Mouse (Mus musculus): ENCODE measurements around the gene Armcx6. TPM values are rescaled to one million over a fixed set of nuclear protein-coding genes. Genes with fewer than 3 reads are reported as not detected.
"Not testable (repeated sequence)": the region's sequence is repeated elsewhere in the genome, so short reads cannot be mapped to it uniquely, and the experiment has no call there.

Armcx6 gene
- 19.5 and 22.1 TPM in 2 replicates for polyA plus RNA-seq (2014; fragmentation: Nextera tagmentation; extraction: Ambion mirVana)

DNA sequence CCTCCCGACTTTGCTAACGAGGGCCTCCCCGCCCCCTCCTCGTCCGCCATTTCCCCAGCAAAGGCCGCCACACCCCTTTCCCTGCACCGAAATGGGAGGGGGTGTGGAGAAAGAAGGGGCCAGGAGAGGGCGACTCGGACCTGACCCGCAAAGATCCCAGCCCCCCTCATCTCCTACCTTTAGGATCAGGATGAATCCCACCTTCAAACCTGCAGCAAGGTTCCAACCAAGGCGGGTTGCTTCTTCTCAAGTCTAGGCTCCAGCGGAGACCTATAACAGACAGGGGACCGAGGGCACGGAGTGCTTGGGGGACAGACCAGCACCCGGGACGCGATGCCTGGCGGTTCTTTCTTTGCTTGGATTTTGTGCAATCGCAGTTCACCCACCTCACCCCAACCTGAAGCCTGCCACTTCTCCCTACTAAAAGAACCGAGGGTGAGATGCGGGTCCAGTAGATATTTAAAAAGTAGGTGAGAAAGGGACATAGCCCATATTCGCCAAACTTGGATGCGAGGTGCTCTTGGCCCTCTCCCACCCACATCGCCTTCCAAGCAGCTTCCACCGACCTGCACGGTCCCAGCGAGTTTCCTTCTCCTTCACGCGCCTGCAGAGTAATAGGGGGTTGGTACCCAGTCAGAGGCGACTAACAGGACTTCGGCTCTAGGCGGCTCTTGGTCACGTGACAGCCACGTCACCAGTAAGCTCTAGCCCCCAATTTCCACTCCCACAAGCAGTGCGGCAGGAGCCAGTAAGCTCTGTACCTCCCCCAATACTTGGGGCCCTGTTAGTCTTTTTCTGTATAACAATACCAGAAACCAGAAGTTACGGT, at the start of gene Armcx6:
TSS of gene Armcx6 (minus strand) at position 654 of the 829 bp plus-strand sequence.
- Histone ChIP-seq H3K9ac (peak within 1 kb of the TSS; percentile 64), H3K4me2 (peak within 1 kb of the TSS; percentile 64), H3K4me1 (ENCODE audit: insufficient read depth) (no peaks in the 10 kb centered on the region), H3K4me3 (ENCODE audit: low read depth, low read length) (peak within 1 kb of the TSS; percentile 52), H3K27ac (ENCODE audit: low read depth) (peak within 1 kb of the TSS; percentile 78), H3K27me3 (ENCODE audit: insufficient read depth, low read length) (0 out of 2 replicates have a peak, but pooled peaks cover 4% of the 10 kb centered on the region), H3K36me3 (ENCODE audit: insufficient read depth) (no peaks in the 10 kb centered on the region), H3K9me3 (ENCODE audit: low read depth, low read length) (no peaks in the 10 kb centered on the region)
- ATAC-seq (ENCODE audit: insufficient read depth): peak; percentile 94
- TF ChIP-seq CTCF (IDR thresholded peaks at IDR 0.05; ENCODE audit: low read depth): peak; percentile 32; the same call in 1 of the 2 replicates
- 9% methylated on average over 32 of the region's 36 CpGs for WGBS
- peak; percentile 89 for DNase-seq

DNA sequence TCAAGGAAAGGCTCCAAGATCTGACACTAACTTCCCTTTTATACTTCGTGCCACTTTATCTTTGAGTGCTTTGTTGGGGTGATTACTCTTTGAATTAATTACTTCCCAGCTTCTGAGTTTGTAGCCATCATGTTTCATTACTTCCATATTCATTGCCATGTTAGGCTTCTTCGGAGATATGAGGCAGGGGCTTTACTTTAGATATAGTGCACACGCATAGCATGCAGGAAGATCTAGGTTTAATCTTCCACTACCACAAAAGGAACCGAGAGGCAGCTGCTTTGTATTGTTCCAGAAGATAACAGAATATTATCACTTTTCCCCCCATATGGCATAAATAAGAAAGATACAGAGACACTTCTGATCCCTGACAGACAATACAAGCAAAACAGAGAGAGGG, 36.5 kb upstream of the Armcx6 start:
- Histone ChIP-seq H3K9me3 (ENCODE audit: low read depth, low read length) (no peaks in the 10 kb centered on the region), H3K27me3 (ENCODE audit: insufficient read depth, low read length) (no peaks in the 10 kb centered on the region), H3K36me3 (ENCODE audit: insufficient read depth) (no peaks in the 10 kb centered on the region), H3K4me3 (ENCODE audit: low read depth, low read length) (no peak overlapping the region), H3K9ac (no peak overlapping the region), H3K4me2 (no peak overlapping the region), H3K27ac (ENCODE audit: low read depth) (no peak overlapping the region), H3K4me1 (ENCODE audit: insufficient read depth) (no peaks in the 10 kb centered on the region)
- no peak for TF ChIP-seq CTCF (IDR thresholded peaks at IDR 0.05; ENCODE audit: low read depth)
- ATAC-seq (ENCODE audit: insufficient read depth): no peak
- 60% methylated on average over 4 of the region's 4 CpGs for WGBS
- no peak for DNase-seq

DNA sequence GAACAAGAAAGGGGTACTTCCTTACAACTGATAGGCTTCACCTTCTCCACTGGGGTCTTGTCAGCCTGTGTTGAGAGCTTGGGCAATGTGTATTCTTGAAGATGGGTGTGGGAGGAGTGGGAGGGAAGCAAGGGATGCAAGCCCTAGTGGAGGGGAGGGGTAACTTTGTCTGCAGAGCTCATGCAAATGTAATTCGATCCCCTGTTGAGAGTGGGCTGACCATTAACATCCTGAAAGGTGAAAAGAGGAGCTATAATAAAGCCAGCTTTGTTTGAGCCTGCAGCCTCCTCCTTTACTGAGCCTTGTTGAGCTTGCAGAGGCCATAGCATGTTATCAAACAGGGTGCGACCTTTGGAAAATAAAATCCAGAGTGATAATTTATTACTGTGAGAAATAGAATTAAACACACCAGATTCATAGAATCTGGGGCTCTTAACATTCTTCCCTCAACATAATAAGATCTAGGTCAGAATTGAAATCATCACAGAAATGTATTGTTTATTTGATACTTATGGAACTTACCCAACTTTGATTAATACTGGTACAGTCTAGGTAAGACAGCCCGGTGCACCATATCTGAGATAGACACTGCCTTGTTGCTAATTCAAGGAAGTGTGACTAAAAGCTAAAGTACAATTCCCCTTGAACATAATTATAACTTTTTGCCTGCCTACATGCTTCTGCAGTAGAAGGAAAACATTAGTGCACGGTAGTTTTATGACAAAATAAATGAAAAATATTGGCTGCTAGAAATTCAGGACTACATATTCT, 12.4 kb upstream of the Armcx6 start:
- DNase-seq; H3K36me3 ChIP-seq (ENCODE audit: insufficient read depth); H3K9ac ChIP-seq; H3K27ac ChIP-seq (ENCODE audit: low read depth); H3K27me3 ChIP-seq (ENCODE audit: insufficient read depth, low read length); H3K9me3 ChIP-seq (ENCODE audit: low read depth, low read length); H3K4me3 ChIP-seq (ENCODE audit: low read depth, low read length); H3K4me1 ChIP-seq (ENCODE audit: insufficient read depth); H3K4me2 ChIP-seq: not testable (repeated sequence)
- WGBS: 39% methylated on average over 3 of the region's 4 CpGs
- peak; percentile 71; the same call in 1 of the 2 replicates for ATAC-seq (ENCODE audit: insufficient read depth)

GRCm38 (mm10) chrX:134757293-134757995, 6.2 kb upstream of the Armcx6 start:
- Histone ChIP-seq H3K4me1 (ENCODE audit: insufficient read depth) (no peaks in the 10 kb centered on the region), H3K27me3 (ENCODE audit: insufficient read depth, low read length) (no peaks in the 10 kb centered on the region), H3K36me3 (ENCODE audit: insufficient read depth) (no peaks in the 10 kb centered on the region), H3K27ac (ENCODE audit: low read depth) (peak overlapping the region; percentile 82; the same call in 1 of the 2 replicates), H3K9ac (peak overlapping the region; percentile 66), H3K4me3 (ENCODE audit: low read depth, low read length) (peak overlapping the region; percentile 48), H3K9me3 (ENCODE audit: low read depth, low read length) (no peaks in the 10 kb centered on the region), H3K4me2 (peak overlapping the region; percentile 58)
- 14% methylated on average over 13 of the region's 13 CpGs for WGBS
- no peak for TF ChIP-seq CTCF (IDR thresholded peaks at IDR 0.05; ENCODE audit: low read depth)
- ATAC-seq (ENCODE audit: insufficient read depth): no peak
- DNase-seq: no peak

- Histone ChIP-seq H3K36me3 (ENCODE audit: insufficient read depth) (no peaks in the 10 kb centered on the region), H3K27ac (ENCODE audit: low read depth) (peak within 1 kb of the TSS; percentile 82), H3K9me3 (ENCODE audit: low read depth, low read length) (no peaks in the 10 kb centered on the region), H3K27me3 (ENCODE audit: insufficient read depth, low read length) (no peaks in the 10 kb centered on the region), H3K4me3 (ENCODE audit: low read depth, low read length) (peak within 1 kb of the TSS; percentile 48), H3K4me1 (ENCODE audit: insufficient read depth) (no peaks in the 10 kb centered on the region), H3K9ac (peak within 1 kb of the TSS; percentile 66), H3K4me2 (peak within 1 kb of the TSS; percentile 58)
- TF ChIP-seq CTCF (IDR thresholded peaks at IDR 0.05; ENCODE audit: low read depth): no peak
- peak; percentile 94 for ATAC-seq (ENCODE audit: insufficient read depth)
- DNase-seq: peak; percentile 86
- 12% methylated on average over 45 of the region's 46 CpGs for WGBS
Observed at GRCm38 (mm10) chrX:134756434-134757292, 5.4 kb upstream of the Armcx6 start, which contains the start of gene Armcx3. Gene Armcx3, plus strand, starts transcription at chrX:134756595.

GRCm38 (mm10) chrX:134752584-134752983, 1.4 kb upstream of the Armcx6 start:
- Histone ChIP-seq H3K4me1 (ENCODE audit: insufficient read depth) (no peaks in the 10 kb centered on the region), H3K4me3 (ENCODE audit: low read depth, low read length) (no peak overlapping the region), H3K27me3 (ENCODE audit: insufficient read depth, low read length) (0 out of 2 replicates have a peak, but pooled peaks cover 4% of the 10 kb centered on the region), H3K36me3 (ENCODE audit: insufficient read depth) (no peaks in the 10 kb centered on the region), H3K9ac (no peak overlapping the region), H3K9me3 (ENCODE audit: low read depth, low read length) (no peaks in the 10 kb centered on the region), H3K4me2 (no peak overlapping the region), H3K27ac (ENCODE audit: low read depth) (no peak overlapping the region)
- DNase-seq (no peak), ATAC-seq (ENCODE audit: insufficient read depth) (no peak)
- TF ChIP-seq CTCF (IDR thresholded peaks at IDR 0.05; ENCODE audit: low read depth): no peak
- 24% methylated on average over 4 of the region's 4 CpGs for WGBS
